Mouse (Mus musculus) E14TG2a.4 (cell line): ENCODE results near the gene Nxn.

Experiments used
- CTCF ChIP-seq: conservative IDR thresholded peaks from 2 replicates; pipeline ENCODE4 v1.5.1; 2014; ENCODE audit warnings: low read length
- POU5F1 ChIP-seq: IDR thresholded peaks from 2 replicates; pipeline ENCODE4 v1.6.1; 2014; ENCODE audit warnings: low read length, borderline replicate concordance

DNA sequence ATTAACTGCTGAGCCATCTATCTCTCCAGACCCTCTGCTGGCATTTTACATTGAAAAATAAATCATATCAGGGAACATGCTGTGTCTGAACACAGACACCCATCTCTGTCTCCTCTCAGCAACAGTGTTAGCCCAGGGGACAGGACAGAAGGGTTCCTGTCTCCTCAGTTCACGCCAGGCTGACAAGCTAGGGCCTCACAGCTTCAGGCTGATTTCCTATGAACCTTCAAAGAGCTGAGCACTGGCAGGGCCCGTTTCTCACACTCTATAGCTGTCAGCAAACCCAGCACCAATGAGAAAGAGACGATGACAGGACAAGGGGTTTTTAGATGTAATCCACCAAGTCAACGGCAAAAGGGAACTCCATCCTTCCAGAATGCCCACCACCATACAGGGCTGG, 107.0 kb downstream of the Nxn start:
- TF ChIP-seq POU5F1 (no peak), CTCF (no peak)
